Mouse (Mus musculus) c-Kit-positive CD71-negative TER-119-negative erythroid progenitor cells, embryonic 14.5 days (primary cell): ENCODE measurements around the gene Zfp36l1.

ENCODE experiments used
- DNase-seq: peaks from one replicate; pipeline ENCODE4 v3.0.0-alpha.2; 2013; ENCODE audit warnings: low read depth

Zfp36l1 gene

DNA sequence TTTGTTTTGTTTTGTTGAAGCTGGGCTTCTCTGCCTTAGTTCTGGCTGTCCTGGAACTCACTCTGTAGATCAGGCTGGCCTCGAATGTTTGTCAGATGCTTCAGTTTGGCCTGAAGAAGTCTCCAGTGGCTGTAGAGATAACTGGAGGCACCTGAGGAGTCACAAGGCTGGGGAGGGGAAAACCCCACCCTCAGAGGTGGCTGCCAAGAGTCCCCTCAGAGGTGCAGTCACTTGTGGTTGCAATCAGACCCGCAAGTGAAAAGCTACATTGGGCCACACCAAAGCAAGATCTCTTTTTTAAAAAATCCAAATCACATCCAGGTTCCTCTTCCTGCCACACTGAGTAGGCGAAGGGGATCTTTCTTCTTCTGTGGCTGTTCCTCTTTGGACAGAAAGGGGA, 43.8 kb downstream of the Zfp36l1 start:
- no peak for DNase-seq

DNA sequence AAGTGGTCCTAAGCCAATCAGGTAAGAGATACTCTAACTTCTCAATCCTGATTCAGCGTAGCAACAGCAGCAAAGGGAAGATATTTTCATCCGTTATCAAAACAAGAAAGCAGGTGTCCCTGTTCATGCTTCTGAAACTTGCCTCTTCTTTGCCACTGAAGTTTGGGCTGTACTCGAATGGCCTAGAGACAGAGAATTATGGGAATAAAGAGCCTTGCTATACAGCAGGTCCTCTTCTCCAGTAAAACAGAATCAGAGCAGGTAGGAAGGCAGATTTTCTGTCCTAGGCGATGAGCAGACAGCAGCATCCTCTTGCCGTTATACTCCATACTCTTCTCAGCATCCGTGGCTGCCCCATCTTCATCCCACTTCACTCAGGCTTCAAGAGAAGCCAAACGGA, 44.8 kb downstream of the Zfp36l1 start:
- DNase-seq, result no peak

DNA sequence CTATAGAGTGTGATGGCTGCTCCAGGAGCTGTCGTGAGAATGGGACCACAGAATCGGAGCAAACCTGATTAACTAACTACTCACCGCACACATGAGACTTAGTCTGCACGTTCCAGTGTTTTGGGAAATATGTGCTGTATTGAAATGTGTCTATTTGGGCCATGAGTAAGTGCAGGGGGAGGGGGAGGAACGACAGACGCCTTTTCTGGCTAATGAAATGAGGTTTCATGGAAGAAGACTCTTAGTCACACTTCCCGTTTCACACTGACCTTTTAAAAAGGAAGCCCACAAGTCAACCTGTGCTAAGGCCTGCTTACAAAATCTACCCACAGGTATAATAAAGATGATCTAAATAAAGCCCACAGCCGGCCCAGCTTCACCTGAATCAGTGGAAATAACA, 47.8 kb downstream of the Zfp36l1 start:
- no peak for DNase-seq

- DNase-seq, result no peak
Observed at GRCm38 (mm10) chr12:80064306-80064705, 48.5 kb downstream of the Zfp36l1 start.

DNA sequence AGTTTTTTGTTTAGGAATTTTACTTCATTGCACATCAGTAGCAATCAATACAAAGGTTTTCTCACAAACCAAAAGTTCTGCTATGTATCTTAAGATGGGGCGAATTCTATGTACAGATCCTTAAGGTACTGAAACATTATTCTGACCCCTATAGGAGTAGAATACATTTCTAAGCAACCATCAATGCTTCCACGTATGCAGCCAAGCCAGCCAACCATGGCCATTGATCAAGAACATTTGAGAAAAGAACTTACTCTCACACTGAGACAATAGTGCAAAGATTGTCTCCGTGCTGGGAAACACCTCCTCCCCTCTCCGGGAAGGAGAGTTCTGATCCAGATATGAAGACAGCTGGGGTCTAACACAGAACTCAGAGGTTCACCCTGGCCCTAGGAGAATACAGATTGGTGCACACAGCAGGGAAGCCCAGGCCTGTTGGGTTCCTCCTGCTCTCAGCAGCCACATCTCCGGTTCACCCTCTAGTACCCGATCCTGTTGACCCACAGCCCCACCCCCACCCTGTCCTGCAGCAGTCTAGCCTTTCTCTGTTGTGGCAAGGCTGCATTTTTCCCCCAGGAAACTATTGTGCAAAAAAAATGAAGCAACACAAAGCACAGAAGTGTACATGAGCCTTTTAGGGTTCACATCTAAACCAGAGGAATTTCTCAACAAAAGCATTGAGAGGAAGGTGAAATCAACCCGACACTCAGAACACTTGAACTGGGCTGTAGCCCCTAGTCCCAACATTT, 49.2 kb downstream of the Zfp36l1 start:
- no peak for DNase-seq

DNA sequence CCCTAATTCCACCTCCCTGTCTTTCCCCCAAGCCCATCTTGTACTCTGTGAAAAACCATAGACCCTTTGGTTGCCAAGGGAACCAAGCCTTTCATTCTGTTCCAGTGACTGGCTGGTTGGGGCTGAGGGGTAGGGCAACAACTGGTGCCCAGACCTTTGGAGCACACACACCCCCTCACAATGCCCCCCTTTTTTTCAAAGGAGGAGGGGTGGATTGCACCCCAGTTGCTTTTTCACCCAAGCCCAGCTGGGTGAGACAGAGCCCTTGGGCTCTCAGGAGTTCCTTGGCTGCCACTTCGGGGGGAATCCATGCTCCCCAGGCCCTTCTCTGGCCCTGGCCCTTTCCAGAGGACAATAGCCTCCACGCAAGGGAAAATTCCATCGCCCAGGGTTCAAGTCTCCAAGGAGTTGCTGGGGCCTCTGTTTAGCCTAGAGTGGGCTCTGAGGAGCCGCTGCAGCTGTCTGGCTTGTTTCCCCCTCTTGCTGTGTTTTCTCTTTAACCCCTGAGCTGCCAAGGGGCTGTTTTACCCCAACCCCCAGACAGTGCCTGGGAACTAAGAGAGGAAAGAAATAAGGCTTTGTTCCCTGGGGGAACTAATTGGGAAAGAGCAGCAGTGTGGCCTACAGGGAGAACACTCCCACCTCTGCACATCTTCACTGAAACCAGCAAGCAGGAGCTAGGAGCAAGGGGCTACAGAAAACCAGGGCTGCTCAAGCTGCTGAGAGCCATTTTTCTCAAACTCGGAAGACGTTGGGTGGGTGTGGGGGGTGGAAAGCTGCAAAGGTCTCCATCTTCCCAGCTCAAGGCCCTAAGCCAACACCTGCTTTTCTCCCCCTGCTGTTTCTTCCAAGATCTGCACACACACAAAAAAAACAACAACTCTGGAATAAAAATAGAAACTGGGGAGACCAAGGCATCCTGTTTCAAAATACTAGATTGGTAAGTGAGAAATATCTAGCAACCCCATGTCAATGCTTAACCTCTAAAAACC, 50.1 kb downstream of the Zfp36l1 start:
- no peak for DNase-seq

- DNase-seq, result no peak
Observed at GRCm38 (mm10) chr12:80061810-80062209, 51.0 kb downstream of the Zfp36l1 start.

DNA sequence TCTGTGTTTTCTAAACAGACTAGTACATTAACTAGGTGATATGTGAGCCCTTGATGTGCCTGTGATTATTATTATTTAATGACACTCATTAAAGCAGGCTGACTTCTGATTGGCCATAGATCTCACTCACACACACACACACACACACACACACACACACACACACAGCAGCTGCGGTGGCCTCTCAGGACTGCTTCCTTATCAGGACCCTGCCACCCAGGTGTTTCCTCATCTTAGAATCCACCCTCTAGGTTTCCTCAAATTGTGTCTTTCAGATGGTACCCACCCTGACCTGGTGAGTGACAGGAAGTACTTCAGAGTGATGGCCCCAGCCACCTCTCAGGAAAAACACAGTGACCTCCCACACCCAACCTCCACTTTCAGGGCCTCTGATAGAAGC, 52.0 kb downstream of the Zfp36l1 start:
- DNase-seq, result no peak

DNA sequence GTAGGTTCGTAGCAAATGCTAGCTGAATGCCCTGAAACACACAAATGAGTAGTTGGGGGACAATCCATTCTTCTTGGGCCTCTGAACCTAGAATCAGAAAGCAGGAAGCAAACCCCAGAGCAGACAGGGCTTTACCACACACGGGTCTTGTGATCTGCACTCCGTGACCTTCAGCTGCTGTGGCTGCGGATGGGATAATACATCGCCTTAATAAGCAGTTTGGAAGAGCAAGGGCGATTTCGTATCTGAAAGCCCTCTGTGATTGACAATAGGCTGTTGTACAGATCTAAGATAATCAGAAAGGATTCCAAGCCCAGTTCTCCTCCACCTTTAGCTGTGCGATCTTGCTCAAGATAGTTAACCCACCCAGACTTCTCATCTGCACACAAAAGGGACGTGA, 52.5 kb downstream of the Zfp36l1 start:
- no peak for DNase-seq

- DNase-seq, result no peak
Observed at GRCm38 (mm10) chr12:80059773-80060328, 53.0 kb downstream of the Zfp36l1 start.
